Mouse (Mus musculus) lung, adult 2 months (tissue): ENCODE measurements around the gene Sipa1l3.

Experiments
- CTCF ChIP-seq: fragments of 200-500 bp; IDR thresholded peaks from 2 replicates; pipeline ENCODE4 v1.5.1; 2011; ENCODE audit warnings: mild to moderate bottlenecking, low read length, control low read depth; ENCODE audit not compliant: insufficient read depth
- POLR2A ChIP-seq: fragments of 200-500 bp; IDR thresholded peaks from 2 replicates; pipeline ENCODE4 v1.6.1; 2011; ENCODE audit warnings: low read depth, mild to moderate bottlenecking, control low read depth, low read length, borderline replicate concordance; ENCODE audit errors: extremely low read depth

- TF ChIP-seq POLR2A (no peak), CTCF (no peak)
Observed at GRCm38 (mm10) chr7:29342489-29343092, 175.8 kb downstream of the Sipa1l3 start.
